Mouse (Mus musculus) neutrophil, adult 83 days (primary cell): ENCODE measurements around the gene F2rl1. TPM values are rescaled to one million over a fixed set of nuclear protein-coding genes. Genes with fewer than 3 reads are reported as not detected.

Experiments
- total RNA-seq, 2 experiments: library from RNA; stranded (reverse); gene quantifications; one replicate each; pipeline ENCODE4 v1.2.4; 2023

F2rl1 gene
- total RNA-seq, result under 1 TPM in 1 of 2 experiments, not detected in 1; 0.11 TPM

GRCm38 (mm10) chr13:95524674-95525491 is at the start of gene F2rl1:
Gene F2rl1 (minus strand): TSS chr13:95525227.

GRCm38 (mm10) chr13:95478671-95479413 is 46.2 kb downstream of the F2rl1 start, which contains the start of gene S100z:
Gene S100z (minus strand): TSS chr13:95478721.

Other genes with a start within 250 kb of the F2rl1 start
- gene Zbed3, start 201.6 kb downstream of the F2rl1 start, total RNA-seq, result 1 to 10 TPM; 5.8 to 6.6 TPM
- 10 to 100 TPM; 33.5 to 33.6 TPM for gene Aggf1, start 149.9 kb downstream of the F2rl1 start, total RNA-seq
- gene Crhbp, start 80.3 kb downstream of the F2rl1 start, total RNA-seq, result not detected
- gene S100z, start 46.5 kb downstream of the F2rl1 start, total RNA-seq, result not detected
- under 1 TPM; 0.79 to 0.82 TPM for gene F2r, start 93.3 kb upstream of the F2rl1 start, total RNA-seq
- 1 to 10 TPM in 1 of 2 experiments, under 1 TPM in 1; 0.96 to 1.5 TPM for gene F2rl2, start 171.6 kb upstream of the F2rl1 start, total RNA-seq